Mouse (Mus musculus) heart, postnatal 0 days (tissue): ENCODE measurements at regions not wholly inside any gene's neighbourhood (a gene's known extent, or its start where the extent isn't known, plus 50 kb on each side); places are given as distances from the start of the nearest gene placed in this dataset.

Experiments used
- CTCF ChIP-seq: IDR thresholded peaks from 2 replicates; pipeline ENCODE4 v1.5.1; 2016; ENCODE audit warnings: antibody characterized with exemption, control low read depth, low read depth
- EP300 ChIP-seq: IDR thresholded peaks from 2 replicates; pipeline ENCODE4 v1.6.1; 2016; ENCODE audit warnings: antibody characterized with exemption, low read depth

DNA sequence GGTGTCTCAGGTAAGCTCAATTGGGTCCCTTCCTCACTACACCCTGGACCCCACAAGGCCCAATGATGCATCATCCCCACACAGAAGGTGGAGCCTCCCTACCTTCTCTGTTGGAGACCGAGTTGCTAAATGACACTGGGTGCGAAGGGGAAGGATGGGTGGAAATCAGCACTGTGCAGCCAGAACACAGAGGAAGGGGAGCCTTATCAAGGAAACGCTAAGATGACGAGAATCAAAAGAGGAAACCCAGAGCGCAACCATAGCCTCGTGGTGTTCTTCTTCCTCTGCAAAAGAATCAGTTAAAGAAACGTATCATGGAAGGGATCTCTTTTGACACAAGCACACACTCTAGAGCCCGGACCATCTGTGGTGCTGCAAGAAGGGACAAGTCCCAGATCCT, 64.6 kb downstream of the Hes1 start:
- no peak for TF ChIP-seq CTCF
- no peak for TF ChIP-seq EP300
